Mouse (Mus musculus) intestine, postnatal 0 days (tissue): ENCODE measurements around the gene Tm9sf2. TPM values are rescaled to one million over a fixed set of nuclear protein-coding genes. Genes with fewer than 3 reads are reported as not detected.

Source experiments
- ATAC-seq: fragments of 200-750 bp; cut with Nextera tagmentation; 2 replicates; pipeline ENCODE4 v1.8.0; 2017; ENCODE audit warnings: mild to moderate bottlenecking, moderate TSS enrichment, moderate library complexity
- H3K27ac ChIP-seq: fragments of 300-500 bp; sonication (generic); 2 replicates; pipeline ENCODE4 v1.5.1; 2014; ENCODE audit warnings: mild to moderate bottlenecking, low read depth, low read length, moderate library complexity
- H3K27me3 ChIP-seq: fragments of 300-500 bp; sonication (generic); replicated peaks from 2 replicates; pipeline ENCODE4 v1.6.1; 2014; ENCODE audit warnings: low read length, mixed read lengths; ENCODE audit not compliant: control insufficient read depth, insufficient read depth
- H3K36me3 ChIP-seq: fragments of 300-500 bp; sonication (generic); 2 replicates; pipeline ENCODE4 v1.6.1; 2014; ENCODE audit warnings: mild to moderate bottlenecking, moderate library complexity; ENCODE audit not compliant: control insufficient read depth, insufficient read depth
- H3K4me1 ChIP-seq: fragments of 300-500 bp; sonication (generic); replicated peaks from 2 replicates; pipeline ENCODE4 v1.6.1; 2014; ENCODE audit warnings: antibody characterized with exemption, low read length, mixed read lengths; ENCODE audit not compliant: control insufficient read depth, insufficient read depth
- H3K4me2 ChIP-seq: fragments of 300-500 bp; sonication (generic); replicated peaks from 2 replicates; pipeline ENCODE4 v1.6.1; 2014; ENCODE audit warnings: low read depth, mild to moderate bottlenecking, moderate library complexity
- H3K4me3 ChIP-seq: fragments of 300-500 bp; sonication (generic); 2 replicates; pipeline ENCODE4 v1.5.1; 2014; ENCODE audit warnings: low read depth, low read length
- H3K9ac ChIP-seq: fragments of 300-500 bp; sonication (generic); 2 replicates; pipeline ENCODE4 v1.6.1; 2014; ENCODE audit warnings: mild to moderate bottlenecking, low read depth, low read length
- H3K9me3 ChIP-seq: fragments of 300-500 bp; sonication (generic); 2 replicates; pipeline ENCODE4 v1.6.1; 2016; ENCODE audit warnings: mixed run types; ENCODE audit not compliant: control insufficient read depth
- CTCF ChIP-seq: sonication (generic); IDR thresholded peaks from 2 replicates; pipeline ENCODE4 v1.5.1; 2016; ENCODE audit warnings: low read depth, mild to moderate bottlenecking, control low read depth, antibody characterized with exemption, moderate library complexity
- WGBS: fragments of 180-500 bp; shearing (Covaris S2); extraction: QIAGEN DNeasy Blood & Tissue Kit; methylation state at CpG from one replicate; pipeline ENCODE4 v1.1.7; 2014; 5-methylcytosine and 5-hydroxymethylcytosine counted together
- polyA plus RNA-seq: library from polyadenylated mRNA; unstranded; fragments of >200 nt; fragmentation: Nextera tagmentation; extraction: Ambion mirVana; gene quantifications from 2 replicates; pipeline ENCODE4 v1.2.1, GENCODE M21; 2015

The Tm9sf2 gene
- polyA plus RNA-seq, 1 experiment from 2014 or later: 295 TPM

GRCm38 (mm10) chr14:122179262-122179661 is 72.4 kb downstream of the Tm9sf2 start:
- Histone ChIP-seq H3K9me3 (no peaks in the 10 kb centered on the region), H3K9ac (no peak overlapping the region), H3K4me2 (no peak overlapping the region), H3K27me3 (no peaks in the 10 kb centered on the region), H3K36me3 (no peaks in the 10 kb centered on the region), H3K4me1 (no peaks in the 10 kb centered on the region), H3K27ac (no peak overlapping the region), H3K4me3 (no peak overlapping the region)
- no peak for ATAC-seq
- TF ChIP-seq CTCF: no peak
- 77% methylated on average over 16 of the region's 16 CpGs for WGBS

GRCm38 (mm10) chr14:122181078-122181814 is 74.4 kb downstream of the Tm9sf2 start, which contains the start of gene Clybl:
TSS of gene Clybl (plus strand) at chr14:122181704.
- Histone ChIP-seq H3K9ac (peak within 1 kb of the TSS; percentile 67), H3K4me2 (peak within 1 kb of the TSS; percentile 77), H3K27ac (no peak within 1 kb of the TSS), H3K36me3 (no peaks in the 10 kb centered on the region), H3K9me3 (no peaks in the 10 kb centered on the region), H3K4me3 (peak within 1 kb of the TSS; percentile 82), H3K4me1 (no peaks in the 10 kb centered on the region), H3K27me3 (no peaks in the 10 kb centered on the region)
- WGBS: 3% methylated on average over 42 of the region's 45 CpGs
- TF ChIP-seq CTCF: no peak
- peak; percentile 98 for ATAC-seq

GRCm38 (mm10) chr14:122181815-122182157 is 74.9 kb downstream of the Tm9sf2 start:
- under 1% methylated on average over 12 of the region's 12 CpGs for WGBS
- ATAC-seq: peak; percentile 61
- peak overlapping the region; percentile 67 for H3K9ac ChIP-seq
- H3K36me3 ChIP-seq: no peaks in the 10 kb centered on the region
- TF ChIP-seq CTCF: peak; percentile 37; the same call in 1 of the 2 replicates
- no peak overlapping the region for H3K27ac ChIP-seq
- peak overlapping the region; percentile 77 for H3K4me2 ChIP-seq
- no peaks in the 10 kb centered on the region for H3K27me3 ChIP-seq
- no peaks in the 10 kb centered on the region for H3K4me1 ChIP-seq
- H3K4me3 ChIP-seq: peak overlapping the region; percentile 82
- no peaks in the 10 kb centered on the region for H3K9me3 ChIP-seq

- WGBS: 73% methylated on average over 6 of the region's 6 CpGs
- H3K36me3 ChIP-seq: no peaks in the 10 kb centered on the region
- peak overlapping the region; percentile 82; the same call in 1 of the 2 replicates for H3K4me3 ChIP-seq
- no peaks in the 10 kb centered on the region for H3K27me3 ChIP-seq
- peak overlapping the region; percentile 77 for H3K4me2 ChIP-seq
- ATAC-seq: no peak
- H3K4me1 ChIP-seq: no peaks in the 10 kb centered on the region
- no peak overlapping the region for H3K9ac ChIP-seq
- no peak for TF ChIP-seq CTCF
- no peak overlapping the region for H3K27ac ChIP-seq
- H3K9me3 ChIP-seq: no peaks in the 10 kb centered on the region
Measured at GRCm38 (mm10) chr14:122182220-122182619, 75.4 kb downstream of the Tm9sf2 start.

GRCm38 (mm10) chr14:122183974-122184373 is 77.1 kb downstream of the Tm9sf2 start:
- H3K4me1 ChIP-seq: no peaks in the 10 kb centered on the region
- no peak for TF ChIP-seq CTCF
- 0 out of 2 replicates have a peak, but pooled peaks have one; percentile 20 for ATAC-seq
- H3K27me3 ChIP-seq: no peaks in the 10 kb centered on the region
- 45% methylated on average over 11 of the region's 11 CpGs for WGBS
- H3K4me2 ChIP-seq: no peak overlapping the region
- H3K4me3 ChIP-seq: no peak overlapping the region
- H3K9ac ChIP-seq: no peak overlapping the region
- H3K27ac ChIP-seq: no peak overlapping the region
- H3K36me3 ChIP-seq: no peaks in the 10 kb centered on the region
- H3K9me3 ChIP-seq: no peaks in the 10 kb centered on the region

GRCm38 (mm10) chr14:122188250-122188649 is 81.4 kb downstream of the Tm9sf2 start:
- ATAC-seq: no peak
- TF ChIP-seq CTCF: no peak
- Histone ChIP-seq H3K27ac (no peak overlapping the region), H3K9me3 (no peaks in the 10 kb centered on the region), H3K27me3 (no peaks in the 10 kb centered on the region), H3K4me3 (no peak overlapping the region), H3K36me3 (no peaks in the 10 kb centered on the region), H3K4me1 (no peaks in the 10 kb centered on the region), H3K9ac (no peak overlapping the region), H3K4me2 (no peak overlapping the region)
- WGBS: 80% methylated on average over 5 of the region's 5 CpGs
